Mouse (Mus musculus): Measurements from ENCODE around the gene Ap1ar.
"Not testable (repeated sequence)": the region's sequence is repeated elsewhere in the genome, so short reads cannot be mapped to it uniquely, and the experiment has no call there.

Gene Ap1ar

GRCm38 (mm10) chr3:127788919-127789318 is 48.4 kb downstream of the Ap1ar start:
- CTCF ChIA-PET, result interaction anchor here in 2 of 4 experiments (0.6 to 2.3 kb wide), 2 partner anchors 9 to 159 kb away, joined by 3 to 8 read pairs; partner anchors contain the start of gene Alpk1 (in 1 of the 2)
- POLR2A ChIA-PET, result interaction anchor here in 3 of 4 experiments (0.6 to 0.8 kb wide), 4 partner anchors 72 to 533 kb away, joined by 3 to 5 read pairs (median 4); no protein-coding TSS in a partner anchor

- ChIA-PET POLR2A (no interaction called here), CTCF (no interaction called here)
Measured at GRCm38 (mm10) chr3:127788038-127788437, 49.3 kb downstream of the Ap1ar start.

- CTCF ChIA-PET, result interaction anchor here in 1 of 4 experiments (0.6 kb wide), 1 partner anchor 188 kb away, joined by 3 read pairs; no protein-coding TSS in a partner anchor
- POLR2A ChIA-PET, result no interaction called here
Measured at GRCm38 (mm10) chr3:127787032-127787431, 50.3 kb downstream of the Ap1ar start.

GRCm38 (mm10) chr3:127783680-127784079 is 53.6 kb downstream of the Ap1ar start:
- CTCF ChIA-PET, POLR2A ChIA-PET: not testable (repeated sequence)

GRCm38 (mm10) chr3:127782921-127783320 is 54.4 kb downstream of the Ap1ar start:
- ChIA-PET POLR2A (no interaction called here), CTCF (no interaction called here)

GRCm38 (mm10) chr3:127780921-127781320 is 56.4 kb downstream of the Ap1ar start:
- CTCF ChIA-PET, result interaction anchor here in 3 of 4 experiments (0.9 to 1.8 kb wide), 7 partner anchors 9 to 156 kb away, joined by 3 to 8 read pairs (median 4); partner anchors contain the start of gene Tifa (in 1 of the 3)

GRCm38 (mm10) chr3:127780021-127780644 is 57.2 kb downstream of the Ap1ar start, which contains the start of gene Alpk1:
Gene Alpk1, minus strand, starts transcription at chr3:127780527.
- ChIA-PET POLR2A (interaction anchor here in 2 of 4 experiments (0.6 to 1.4 kb wide), 3 partner anchors 15 to 298 kb away, joined by 3 read pairs; partner anchors contain the start of gene Ank2 (in 1 of the 2)), CTCF (interaction anchor here (0.5 to 1.8 kb wide), 24 partner anchors 9 to 1911 kb away, joined by 3 to 10 read pairs (median 4); partner anchors contain the start of genes Neurog2 (in 1 of the 4) and Tifa (in 1 of the 4))

More at GRCm38 (mm10) chr3:127780921-127781320, 56.4 kb downstream of the Ap1ar start:
- POLR2A ChIA-PET, result no interaction called here

GRCm38 (mm10) chr3:127769146-127769545 is 68.2 kb downstream of the Ap1ar start:
- POLR2A ChIA-PET, result no interaction called here
- CTCF ChIA-PET, result no interaction called here

GRCm38 (mm10) chr3:127765971-127766370 is 71.4 kb downstream of the Ap1ar start:
- ChIA-PET CTCF (interaction anchor here in 1 of 4 experiments (1.6 to 3.3 kb wide), 3 partner anchors 14 to 443 kb away, joined by 10 to 15 read pairs (median 12); partner anchors contain the start of gene Alpk1), POLR2A (no interaction called here)

GRCm38 (mm10) chr3:127764541-127764940 is 72.8 kb downstream of the Ap1ar start:
- ChIA-PET CTCF (interaction anchor here in 3 of 4 experiments (0.6 to 3.3 kb wide), 13 partner anchors 10 to 442 kb away, joined by 3 to 27 read pairs (median 7); partner anchors contain the start of genes Alpk1 (in 2 of the 3) and Neurog2 (in 1 of the 3)), POLR2A (interaction anchor here in 1 of 4 experiments (0.6 to 1.0 kb wide), 4 partner anchors 16 to 139 kb away, joined by 3 to 7 read pairs (median 3); partner anchors contain the start of gene Alpk1)

GRCm38 (mm10) chr3:127763076-127763612 is 74.2 kb downstream of the Ap1ar start:
- ChIA-PET CTCF (interaction anchor here (0.6 to 3.3 kb wide), 35 partner anchors 8 to 1824 kb away, joined by 3 to 27 read pairs (median 4); partner anchors contain the start of genes Alpk1 (in 2 of the 4) and Neurog2 (in 2 of the 4)), POLR2A (interaction anchor here in 1 of 4 experiments (1.7 kb wide), 1 partner anchor 129 kb away, joined by 4 read pairs; no protein-coding TSS in a partner anchor)

GRCm38 (mm10) chr3:127762403-127762802 is 74.9 kb downstream of the Ap1ar start:
- ChIA-PET CTCF (interaction anchor here (0.5 to 3.3 kb wide), 34 partner anchors 8 to 1823 kb away, joined by 3 to 27 read pairs (median 4); partner anchors contain the start of genes Alpk1 (in 2 of the 4), Neurog2 (in 2 of the 4) and Tifa (in 1 of the 4)), POLR2A (interaction anchor here in 2 of 4 experiments (0.6 to 1.7 kb wide), 3 partner anchors 128 to 334 kb away, joined by 3 to 4 read pairs (median 3); no protein-coding TSS in a partner anchor)

GRCm38 (mm10) chr3:127759212-127759611 is 78.1 kb downstream of the Ap1ar start:
- POLR2A ChIA-PET, result interaction anchor here in 2 of 4 experiments (0.6 to 0.7 kb wide), 3 partner anchors 9 to 106 kb away, joined by 3 read pairs; no protein-coding TSS in a partner anchor
- CTCF ChIA-PET, result interaction anchor here (0.6 to 2.0 kb wide), 21 partner anchors 21 to 1162 kb away, joined by 3 to 16 read pairs (median 3); partner anchors contain the start of genes Alpk1 (in 2 of the 4) and Neurog2 (in 1 of the 4)

- ChIA-PET POLR2A (interaction anchor here in 1 of 4 experiments (0.6 kb wide), 1 partner anchor 344 kb away, joined by 3 read pairs; no protein-coding TSS in a partner anchor), CTCF (interaction anchor here (0.6 to 2.0 kb wide), 17 partner anchors 21 to 595 kb away, joined by 3 to 16 read pairs (median 3); partner anchors contain the start of genes Alpk1 (in 2 of the 4) and Neurog2 (in 1 of the 4))
Measured at GRCm38 (mm10) chr3:127758806-127759205, 78.5 kb downstream of the Ap1ar start.

GRCm38 (mm10) chr3:127757886-127758301 is 79.4 kb downstream of the Ap1ar start:
- ChIA-PET CTCF (interaction anchor here in 1 of 4 experiments (1.2 to 2.6 kb wide), 2 partner anchors 96 to 132 kb away, joined by 3 to 9 read pairs; no protein-coding TSS in a partner anchor), POLR2A (no interaction called here)
